Mouse (Mus musculus) liver, adult 2 months (tissue): ENCODE measurements around the gene Ccdc141. TPM values are rescaled to one million over a fixed set of nuclear protein-coding genes. Genes with fewer than 3 reads are reported as not detected.

Experiments
- DNase-seq: peaks from one replicate; pipeline ENCODE4 v3.0.0-alpha.2; 2011; ENCODE audit warnings: low read depth, low spot score; ENCODE audit errors: extremely low read depth
- H3K27ac ChIP-seq: fragments of 200-500 bp; replicated peaks from 2 replicates; pipeline ENCODE4 v1.5.1; 2012; ENCODE audit warnings: low read depth, mild to moderate bottlenecking, control low read depth, inconsistent platforms, low read length; ENCODE audit not compliant: insufficient read depth
- H3K27me3 ChIP-seq: fragments of 200-500 bp; 2 replicates; pipeline ENCODE4 v1.6.1; 2012; ENCODE audit warnings: mild to moderate bottlenecking, moderate library complexity, low read length, inconsistent platforms; ENCODE audit not compliant: control insufficient read depth, insufficient read depth
- H3K36me3 ChIP-seq: fragments of 200-500 bp; 2 replicates; pipeline ENCODE4 v1.6.1; 2012; ENCODE audit warnings: low read length, inconsistent platforms; ENCODE audit not compliant: control insufficient read depth, insufficient read depth
- H3K4me1 ChIP-seq: fragments of 200-500 bp; 2 replicates; pipeline ENCODE4 v1.6.1; 2011; ENCODE audit warnings: low read length; ENCODE audit not compliant: control insufficient read depth, insufficient read depth
- H3K4me3 ChIP-seq: fragments of 200-500 bp; 2 replicates; pipeline ENCODE4 v1.5.1; 2011; ENCODE audit warnings: low read depth, mild to moderate bottlenecking, control low read depth, low read length, moderate library complexity; ENCODE audit not compliant: insufficient read depth
- H3K79me2 ChIP-seq: fragments of 200-500 bp; 2 replicates; pipeline ENCODE4 v1.6.1; 2012; ENCODE audit warnings: inconsistent platforms, mild to moderate bottlenecking, low read length, moderate library complexity; ENCODE audit not compliant: control insufficient read depth, insufficient read depth
- H3K9ac ChIP-seq: fragments of 200-500 bp; 2 replicates; pipeline ENCODE4 v1.6.1; 2012; ENCODE audit warnings: low read depth, mild to moderate bottlenecking, control low read depth, inconsistent platforms, low read length
- CTCF ChIP-seq: fragments of 200-500 bp; IDR thresholded peaks from 2 replicates; pipeline ENCODE4 v1.5.1; 2011; ENCODE audit warnings: low read depth, low read length, control low read depth
- POLR2A ChIP-seq: fragments of 200-500 bp; IDR thresholded peaks from 2 replicates; pipeline ENCODE4 v1.6.1; 2011; ENCODE audit warnings: low read length, control low read depth; ENCODE audit not compliant: insufficient read depth; ENCODE audit errors: extremely low read depth
- WGBS: fragments of 180-500 bp; shearing (Covaris S2); methylation state at CpG from one replicate; pipeline ENCODE4 v1.1.7; 2018; 5-methylcytosine and 5-hydroxymethylcytosine counted together
- polyA plus RNA-seq: library from polyadenylated mRNA; depleted of rRNA; stranded (reverse); fragments of >200 nt; gene quantifications from 2 replicates; pipeline ENCODE4 v1.2.3, GENCODE M21; 2012
- total RNA-seq: library from RNA; depleted of rRNA; stranded (reverse); fragments of >200 nt; gene quantifications from 2 replicates; pipeline ENCODE4 v1.2.3, GENCODE M21; 2014

Ccdc141 gene
- total and polyA plus RNA-seq, 2 experiments: 8.6 to 17.7 TPM

GRCm38 (mm10) chr2:77190301-77190700 is 19.9 kb upstream of the Ccdc141 start:
- no peak for TF ChIP-seq POLR2A
- no peak for TF ChIP-seq CTCF
- Histone ChIP-seq H3K27ac (no peak overlapping the region), H3K36me3 (no peaks in the 10 kb centered on the region), H3K79me2 (no peaks in the 10 kb centered on the region), H3K4me1 (no peaks in the 10 kb centered on the region), H3K9ac (no peak overlapping the region), H3K27me3 (no peaks in the 10 kb centered on the region), H3K4me3 (no peak overlapping the region)
- DNase-seq: no peak
- WGBS: 97% methylated on average over 3 of the region's 3 CpGs

DNA sequence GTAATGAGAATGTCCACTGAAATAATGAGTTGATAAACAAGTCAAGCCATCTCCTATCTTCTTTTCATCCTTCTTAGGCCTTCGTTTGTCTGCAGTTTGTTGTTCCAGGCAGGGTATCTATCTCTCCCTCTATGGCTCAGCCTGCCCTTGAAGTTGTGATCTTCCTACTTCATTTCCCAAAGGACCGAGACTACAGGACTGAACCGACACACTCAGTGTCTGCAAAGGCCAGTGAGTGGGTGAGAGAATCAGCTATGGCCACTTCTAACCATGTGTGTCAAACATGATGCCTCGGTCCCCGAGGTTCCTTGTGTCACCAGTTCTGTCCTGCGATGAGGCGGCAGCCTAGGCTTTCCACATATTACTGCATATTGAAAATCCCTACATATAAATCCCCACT is 19.2 kb upstream of the Ccdc141 start:
- DNase-seq: no peak
- TF ChIP-seq POLR2A (no peak), CTCF (no peak)
- no peak overlapping the region for H3K9ac ChIP-seq
- 94% methylated on average over 7 of the region's 7 CpGs for WGBS
- no peaks in the 10 kb centered on the region for H3K27me3 ChIP-seq
- no peaks in the 10 kb centered on the region for H3K4me1 ChIP-seq
- no peak overlapping the region for H3K4me3 ChIP-seq
- H3K36me3 ChIP-seq: no peaks in the 10 kb centered on the region
- no peak overlapping the region for H3K27ac ChIP-seq
- no peaks in the 10 kb centered on the region for H3K79me2 ChIP-seq

DNA sequence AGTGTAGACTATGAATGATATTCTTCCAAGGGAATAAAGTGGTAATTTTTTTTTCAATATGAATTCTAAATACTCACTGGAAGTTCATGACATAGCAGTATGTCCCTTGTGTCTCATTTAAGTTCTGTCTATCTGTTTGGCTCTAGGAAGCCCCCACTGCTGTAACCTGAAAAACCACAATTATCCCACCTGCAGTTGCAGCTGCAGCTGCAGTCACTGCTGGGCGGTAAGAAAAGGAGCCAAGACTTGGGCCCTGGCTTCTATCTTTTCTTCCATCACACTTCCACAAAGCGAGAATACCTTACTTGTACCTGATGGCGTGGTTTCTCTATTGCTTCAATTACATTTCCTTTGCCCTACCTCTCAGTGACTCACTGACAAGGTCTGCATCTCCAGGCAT is 17.1 kb upstream of the Ccdc141 start:
- Histone ChIP-seq H3K9ac (no peak overlapping the region), H3K79me2 (no peaks in the 10 kb centered on the region), H3K27me3 (no peaks in the 10 kb centered on the region), H3K36me3 (no peaks in the 10 kb centered on the region), H3K4me1 (no peaks in the 10 kb centered on the region), H3K27ac (no peak overlapping the region), H3K4me3 (no peak overlapping the region)
- no peak for TF ChIP-seq POLR2A
- TF ChIP-seq CTCF: no peak
- WGBS: 97% methylated on average over 3 of the region's 3 CpGs
- no peak for DNase-seq

DNA sequence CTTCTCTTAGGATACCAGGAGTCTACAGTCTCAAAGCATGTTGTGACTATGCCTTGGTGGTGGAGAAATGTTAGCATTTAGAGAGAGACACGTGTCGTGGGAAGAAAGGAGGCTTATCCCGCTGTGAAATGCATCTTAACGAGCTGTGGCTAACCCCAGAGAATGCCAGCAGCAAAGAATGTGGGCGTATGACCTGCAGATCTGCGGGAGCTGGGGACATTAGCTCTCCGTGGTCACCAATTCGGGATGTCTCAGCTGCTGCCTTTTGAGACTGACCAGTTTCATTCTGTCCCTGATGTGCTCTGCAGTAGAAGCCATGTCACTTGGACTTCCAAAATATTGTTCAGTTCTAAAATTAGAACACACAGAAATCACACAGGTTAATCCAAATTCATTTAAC is 16.5 kb upstream of the Ccdc141 start:
- Histone ChIP-seq H3K79me2 (no peaks in the 10 kb centered on the region), H3K4me3 (no peak overlapping the region), H3K27ac (no peak overlapping the region), H3K4me1 (no peaks in the 10 kb centered on the region), H3K9ac (no peak overlapping the region), H3K36me3 (no peaks in the 10 kb centered on the region), H3K27me3 (no peaks in the 10 kb centered on the region)
- DNase-seq: no peak
- TF ChIP-seq CTCF (no peak), POLR2A (no peak)
- WGBS: 89% methylated on average over 8 of the region's 8 CpGs

- no peak overlapping the region for H3K27ac ChIP-seq
- no peak overlapping the region for H3K9ac ChIP-seq
- H3K4me3 ChIP-seq: no peak overlapping the region
- no peaks in the 10 kb centered on the region for H3K79me2 ChIP-seq
- no peaks in the 10 kb centered on the region for H3K36me3 ChIP-seq
- TF ChIP-seq POLR2A: no peak
- no peak for TF ChIP-seq CTCF
- no peaks in the 10 kb centered on the region for H3K4me1 ChIP-seq
- WGBS: 67% methylated on average over 8 of the region's 8 CpGs
- H3K27me3 ChIP-seq: no peaks in the 10 kb centered on the region
- DNase-seq: no peak
Observed at GRCm38 (mm10) chr2:77184049-77184571, 13.7 kb upstream of the Ccdc141 start.

DNA sequence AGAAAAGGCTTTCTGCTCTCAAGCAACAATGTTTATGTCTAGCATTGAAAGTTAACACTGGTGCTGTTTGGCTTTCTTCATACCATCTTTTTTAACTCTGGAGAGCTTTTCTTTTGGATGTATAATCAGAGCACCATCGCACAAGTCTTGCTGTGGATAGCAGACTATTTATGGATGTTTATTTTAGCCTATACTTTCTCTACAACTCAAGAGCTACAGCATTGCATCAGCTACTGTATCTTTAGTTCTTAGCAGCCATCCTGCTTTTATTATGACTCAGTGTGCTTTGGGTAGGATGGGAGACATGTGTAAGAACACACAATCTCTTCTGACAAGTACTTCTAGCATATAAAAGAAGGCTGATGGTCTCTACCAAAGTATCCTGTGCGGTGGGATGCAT is 13.2 kb upstream of the Ccdc141 start:
- no peak overlapping the region for H3K9ac ChIP-seq
- no peak overlapping the region for H3K4me3 ChIP-seq
- no peaks in the 10 kb centered on the region for H3K79me2 ChIP-seq
- H3K4me1 ChIP-seq: no peaks in the 10 kb centered on the region
- 96% methylated on average over 2 of the region's 2 CpGs for WGBS
- TF ChIP-seq POLR2A: no peak
- TF ChIP-seq CTCF: no peak
- H3K27ac ChIP-seq: no peak overlapping the region
- H3K27me3 ChIP-seq: no peaks in the 10 kb centered on the region
- no peak for DNase-seq
- no peaks in the 10 kb centered on the region for H3K36me3 ChIP-seq
